Mouse (Mus musculus) hindbrain, embryonic 16.5 days (tissue): ENCODE data around the gene Ush1g. TPM values are rescaled to one million over a fixed set of nuclear protein-coding genes. Genes with fewer than 3 reads are reported as not detected.

ENCODE experiments used
- polyA plus RNA-seq: library from polyadenylated mRNA; unstranded; fragments of >200 nt; fragmentation: Nextera tagmentation; extraction: Ambion mirVana; gene quantifications from 2 replicates; pipeline ENCODE4 v1.2.1, GENCODE M21; 2015

Gene Ush1g
- polyA plus RNA-seq, 1 experiment from 2014 or later: 0.16 TPM

Other genes with a start within 250 kb of the Ush1g start
- gene Rab37, start 230.6 kb downstream of the Ush1g start, polyA plus RNA-seq: 0.89 and 1.3 TPM in 2 replicates
- 0.29 and 0.32 TPM in 2 replicates for gene Cd300lf, start 188.0 kb downstream of the Ush1g start, polyA plus RNA-seq
- 81.5 and 93.4 TPM in 2 replicates for gene Slc9a3r1, start 158.7 kb downstream of the Ush1g start, polyA plus RNA-seq
- 12.3 and 13.1 TPM in 2 replicates for gene Tmem104, start 134.6 kb downstream of the Ush1g start, polyA plus RNA-seq
- 20.9 and 24.6 TPM in 2 replicates for gene Nat9, start 134.2 kb downstream of the Ush1g start, polyA plus RNA-seq
- gene Grin2c, start 54.8 kb downstream of the Ush1g start, polyA plus RNA-seq: 0.60 and 0.72 TPM in 2 replicates
- 21.2 and 22.5 TPM in 2 replicates for gene Fdxr, start 45.0 kb downstream of the Ush1g start, polyA plus RNA-seq
- 1.4 and 2.0 TPM in 2 replicates for gene Fads6, start 24.4 kb downstream of the Ush1g start, polyA plus RNA-seq
- gene Otop2, start 14.9 kb downstream of the Ush1g start, polyA plus RNA-seq: 0.06 and 0.18 TPM in 2 replicates
- 2.3 and 2.7 TPM in 2 replicates for gene Otop3, start 12.7 kb upstream of the Ush1g start, polyA plus RNA-seq
- gene Hid1, start 45.7 kb upstream of the Ush1g start, polyA plus RNA-seq: 66.9 and 67.8 TPM in 2 replicates
- gene Cdr2l, start 59.9 kb upstream of the Ush1g start, polyA plus RNA-seq: 16.1 and 18.0 TPM in 2 replicates
- 185 and 186 TPM in 2 replicates for gene Mrpl58, start 81.7 kb upstream of the Ush1g start, polyA plus RNA-seq
- 832 and 923 TPM in 2 replicates for gene Atp5h, start 97.9 kb upstream of the Ush1g start, polyA plus RNA-seq
- 5.7 and 10.2 TPM in 2 replicates for gene Kctd2, start 98.1 kb upstream of the Ush1g start, polyA plus RNA-seq
- gene Trim80, start 118.5 kb upstream of the Ush1g start, polyA plus RNA-seq: 0.15 TPM in 1 of 2 replicates, not detected in the other
- 0.34 and 0.46 TPM in 2 replicates for gene Slc16a5, start 140.4 kb upstream of the Ush1g start, polyA plus RNA-seq
- gene Armc7, start 153.6 kb upstream of the Ush1g start, polyA plus RNA-seq: 16.8 and 19.4 TPM in 2 replicates
- gene Nt5c, start 169.8 kb upstream of the Ush1g start, polyA plus RNA-seq: 95.8 and 104 TPM in 2 replicates
- gene Jpt1, start 192.3 kb upstream of the Ush1g start, polyA plus RNA-seq: 1,336 TPM in 2 replicates
- 847 and 892 TPM in 2 replicates for gene Sumo2, start 214.2 kb upstream of the Ush1g start, polyA plus RNA-seq
- gene Nup85, start 242.4 kb upstream of the Ush1g start, polyA plus RNA-seq: 97.5 and 107 TPM in 2 replicates